In the genomic region with DNA sequence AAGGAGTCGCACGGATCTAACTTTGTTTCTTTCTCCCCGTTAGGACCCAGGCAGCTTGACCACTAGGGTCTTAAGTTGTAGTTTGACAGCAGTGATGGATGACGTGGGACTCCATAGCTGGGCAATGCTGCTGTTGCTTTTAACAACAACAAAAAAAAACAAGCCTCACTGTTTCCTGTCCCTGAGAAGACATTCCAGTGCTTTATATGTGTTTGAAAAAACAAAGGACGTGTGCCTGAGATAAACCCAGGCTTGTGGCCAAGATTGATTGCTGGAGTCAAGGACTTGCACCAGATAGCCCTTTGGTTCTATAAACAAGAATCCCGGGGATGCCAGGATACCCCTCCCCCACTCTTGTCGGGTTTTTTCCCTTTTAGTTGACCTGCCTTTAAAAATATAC, we compare ENCODE assay signal across 15 mouse cellular contexts. TPM values are rescaled to one million over a fixed set of nuclear protein-coding genes. Genes with fewer than 3 reads are reported as not detected.
DNase-seq lines count a peak whose midpoint lies in the region; ATAC-seq lines count a peak whose summit lies in the region.
"Had no signal": no experiment of that assay in that cellular context is flagged by ENCODE, and none has a peak within 500 bp of the region (broad histone marks: within the 10 kb centered on the region; RNA-seq: fewer than 3 reads in every experiment).

No protein-coding gene starts in this region.

- H3K4me3 ChIP-seq in heart, embryonic 12.5 days = no peak overlapping the region
- no peak overlapping the region for H3K4me3 ChIP-seq in liver, embryonic 16.5 days (ENCODE audit: low read depth, low read length)
- H3K4me3 ChIP-seq: forebrain, embryonic 13.5 days; hindbrain, embryonic 13.5 days had no signal

- no peak overlapping the region for H3K27ac ChIP-seq in heart, embryonic 12.5 days (ENCODE audit: poor library complexity, severe bottlenecking)
- no peak overlapping the region for H3K27ac ChIP-seq in liver, embryonic 16.5 days (ENCODE audit: low read length)
- H3K27ac ChIP-seq: forebrain, embryonic 13.5 days; hindbrain, embryonic 13.5 days had no signal

- H3K4me2 ChIP-seq in heart, embryonic 12.5 days = no peak overlapping the region; the same call in 1 of the 2 replicates
- no peak overlapping the region for H3K4me2 ChIP-seq in liver, embryonic 16.5 days (ENCODE audit: low read depth, low read length)
- H3K4me2 ChIP-seq: forebrain, embryonic 13.5 days; hindbrain, embryonic 13.5 days had no signal

- no peaks in the 10 kb centered on the region for H3K36me3 ChIP-seq in heart, embryonic 12.5 days
- H3K36me3 ChIP-seq in liver, embryonic 16.5 days (ENCODE audit: control insufficient read depth, insufficient read depth) = no peaks in the 10 kb centered on the region
- H3K36me3 ChIP-seq: hindbrain, embryonic 13.5 days had no signal

- H3K9me3 ChIP-seq in heart, embryonic 12.5 days (replicated peaks) = no peaks in the 10 kb centered on the region
- H3K9me3 ChIP-seq in liver, embryonic 16.5 days (replicated peaks; ENCODE audit: control insufficient read depth, low read length) = no peaks in the 10 kb centered on the region
- H3K9me3 ChIP-seq: forebrain, embryonic 13.5 days; hindbrain, embryonic 13.5 days had no signal

- peak; percentile 19 to 24 for DNase-seq in heart, adult 18-20 months
- DNase-seq in ovary, postnatal 36 days (ENCODE audit: low spot score) = peak; percentile 38
- DNase-seq in ovary, postnatal 10 days (ENCODE audit: low spot score) = no peak
- DNase-seq in T-cell, adult 2 months (ENCODE audit: low spot score) = no peak
- DNase-seq in right cerebral cortex, postnatal 10 days (ENCODE audit: low spot score in 2 of 2) = no peak
- DNase-seq: thymus, postnatal 25 days had no signal

- WGBS in heart, embryonic 12.5 days = 5% methylated on average over 7 of the region's 7 CpGs
- WGBS in liver, embryonic 16.5 days (ENCODE audit: insufficient replicate concordance) = 9% methylated on average over 7 of the region's 7 CpGs

- peaks cover 61% of the 10 kb centered on the region for H3K4me1 ChIP-seq in heart, embryonic 12.5 days (replicated peaks)
- no peaks in the 10 kb centered on the region; the same call in none of the 2 replicates for H3K4me1 ChIP-seq in liver, embryonic 16.5 days (ENCODE audit: control insufficient read depth, low read depth, low read length)
- H3K4me1 ChIP-seq: forebrain, embryonic 13.5 days had no signal

- H3K27me3 ChIP-seq in heart, embryonic 12.5 days (replicated peaks) = no peaks in the 10 kb centered on the region
- H3K27me3 ChIP-seq in liver, embryonic 16.5 days (ENCODE audit: control insufficient read depth, insufficient read depth, low read depth, low read length) = no peaks in the 10 kb centered on the region
- H3K27me3 ChIP-seq: forebrain, embryonic 13.5 days; hindbrain, embryonic 13.5 days had no signal

- no peak for ATAC-seq in heart, embryonic 12.5 days (ENCODE audit: insufficient number of reproducible peaks, low FRiP score)
- peak; percentile 65 for ATAC-seq in liver, embryonic 16.5 days (ENCODE audit: low read depth)
- no peak for ATAC-seq in cerebellum, adult (ENCODE audit: insufficient number of reproducible peaks, low FRiP score, low TSS enrichment)
- ATAC-seq: forebrain, embryonic 13.5 days had no signal

- no peak overlapping the region for H3K9ac ChIP-seq in heart, embryonic 12.5 days
- H3K9ac ChIP-seq in liver, embryonic 16.5 days (ENCODE audit: low read depth, low read length) = no peak overlapping the region
- H3K9ac ChIP-seq: forebrain, embryonic 13.5 days; hindbrain, embryonic 13.5 days had no signal

RNA-seq across cellular contexts. Expression of a gene that starts 1.6 kb away (rescaled TPM):
- not detected for total RNA-seq in heart, adult 18-20 months (2021)
- 4.5 and 5.7 TPM in 2 replicates for polyA plus RNA-seq in heart, embryonic 12.5 days (2016; fragmentation: Nextera tagmentation; extraction: Ambion mirVana)
- polyA plus RNA-seq in liver, embryonic 16.5 days (2015; fragmentation: Nextera tagmentation; extraction: Ambion mirVana) = 21.0 and 21.8 TPM in 2 replicates
- polyA plus RNA-seq: neural tube, embryonic 14.5 days had no signal

RNA-seq across cellular contexts. Expression of a gene that starts 39.8 kb away (rescaled TPM):
- not detected for total RNA-seq in heart, adult 18-20 months (2021)
- 0.30 and 1.4 TPM in 2 replicates for polyA plus RNA-seq in heart, embryonic 12.5 days (2016; fragmentation: Nextera tagmentation; extraction: Ambion mirVana)
- 57.6 and 60.4 TPM in 2 replicates for polyA plus RNA-seq in liver, embryonic 16.5 days (2015; fragmentation: Nextera tagmentation; extraction: Ambion mirVana)
- total RNA-seq: megakaryocyte progenitor cell, adult 5-6 weeks had no signal
- polyA plus RNA-seq: brain, embryonic 14.5 days; forebrain, embryonic 13.5 days; hindbrain, embryonic 13.5 days; neural tube, embryonic 14.5 days; spleen, adult 2 months had no signal

RNA-seq across cellular contexts. Expression of a gene that starts 47.8 kb away (rescaled TPM):
- 100 to 1,000 TPM; 149 to 195 TPM for total RNA-seq in heart, adult 18-20 months (2021)
- polyA plus RNA-seq in heart, embryonic 12.5 days (2016; fragmentation: Nextera tagmentation; extraction: Ambion mirVana) = 5.1 and 7.2 TPM in 2 replicates
- 3.3 and 5.6 TPM in 2 replicates for polyA plus RNA-seq in liver, embryonic 16.5 days (2015; fragmentation: Nextera tagmentation; extraction: Ambion mirVana)

Comparison
In these comparisons a context has a peak if more than half of its experiments do, and no peak if none do; other contexts are left out.
1. DNase-seq: peak in heart, adult 18-20 months (2 of 2) and ovary, postnatal 36 days (single experiment); none in ovary, postnatal 10 days (single experiment), T-cell, adult 2 months (single experiment) and right cerebral cortex, postnatal 10 days (0 of 2).
2. RNA of a gene that starts 39.8 kb away (polyA plus RNA-seq): 57.6 to 60.4 TPM in liver, embryonic 16.5 days; 0.30 to 1.4 TPM in heart, embryonic 12.5 days; every median in the first group is over 10 times any median in the second.